Comparison of ENCODE assay signal across 28 mouse cellular contexts in the genomic region with DNA sequence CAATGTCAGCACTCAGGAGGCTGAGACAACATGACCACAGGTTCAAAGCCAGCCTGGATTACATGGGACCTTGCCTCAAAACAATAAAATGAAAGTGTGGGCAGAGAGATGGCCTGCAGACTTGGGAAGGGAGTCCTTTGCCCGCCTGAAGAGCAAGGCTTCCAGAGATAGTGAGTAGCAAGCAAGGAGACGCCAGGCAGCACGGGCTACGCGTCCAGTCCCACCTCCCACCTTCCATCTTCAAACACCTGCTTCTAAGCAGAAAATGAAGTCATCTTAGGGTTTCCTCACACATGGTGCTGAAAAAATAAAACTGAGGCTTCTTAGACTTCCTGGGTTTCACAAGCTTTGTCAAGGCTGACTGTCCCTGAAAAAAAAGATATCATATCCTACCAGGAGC.
A peak's percentile ranks its signal among the peaks of the same experiment; 100 is the strongest.
DNase-seq lines count a peak whose midpoint lies in the region; ATAC-seq lines count a peak whose summit lies in the region.
"Had no signal": no experiment of that assay in that cellular context is flagged by ENCODE, and none has a peak within 500 bp of the region (broad histone marks: within the 10 kb centered on the region; RNA-seq: fewer than 3 reads in every experiment).

No protein-coding gene starts in this region.

- no peaks in the 10 kb centered on the region for H3K27me3 ChIP-seq in midbrain, embryonic 11.5 days (ENCODE audit: control insufficient read depth, insufficient read depth, low read length)
- H3K27me3 ChIP-seq in midbrain, embryonic 14.5 days (ENCODE audit: control insufficient read depth, insufficient read depth, low read length) = no peaks in the 10 kb centered on the region
- H3K27me3 ChIP-seq: CH12.LX; embryonic facial prominence, embryonic 13.5 days; embryonic facial prominence, embryonic 15.5 days; forebrain, embryonic 12.5 days; Patski had no signal

- no peaks in the 10 kb centered on the region for H3K36me3 ChIP-seq in midbrain, embryonic 11.5 days (ENCODE audit: control insufficient read depth, insufficient read depth, low read length)
- no peaks in the 10 kb centered on the region for H3K36me3 ChIP-seq in midbrain, embryonic 14.5 days (ENCODE audit: control insufficient read depth, insufficient read depth, low read length)
- H3K36me3 ChIP-seq: embryonic facial prominence, embryonic 13.5 days; embryonic facial prominence, embryonic 15.5 days; forebrain, embryonic 10.5 days; forebrain, embryonic 12.5 days; G1E had no signal

- no peak for DNase-seq in frontal cortex, postnatal 10 days (ENCODE audit: low spot score in 2 of 2)
- peak; percentile 51 for DNase-seq in midbrain, embryonic 11.5 days (ENCODE audit: low spot score, missing footprints)
- no peak for DNase-seq in midbrain, embryonic 14.5 days
- peak; percentile 42 for DNase-seq in brain, adult 2 months (ENCODE audit: low read depth, low spot score)
- DNase-seq in thymus, postnatal 25 days = no peak
- DNase-seq: adrenal gland, adult 8-10 months; adrenal gland, postnatal 14 days; adrenal gland, postnatal 36 days; B cell, adult 2 months; cerebellum, adult 11 months; cerebellum, adult 18-20 months; cerebellum, adult 8-10 months; cerebellum, adult 9-11 months; cerebellum, postnatal 14 days; cerebellum, postnatal 36 days; embryo, embryonic 11 days had no signal

- H3K27ac ChIP-seq in midbrain, embryonic 11.5 days (ENCODE audit: low read depth, low read length) = no peak overlapping the region
- H3K27ac ChIP-seq in midbrain, embryonic 14.5 days (replicated peaks; ENCODE audit: low read depth, low read length) = no peak overlapping the region
- H3K27ac ChIP-seq: embryonic facial prominence, embryonic 13.5 days; embryonic facial prominence, embryonic 15.5 days; forebrain, embryonic 10.5 days; forebrain, embryonic 12.5 days had no signal

- H3K4me3 ChIP-seq in midbrain, embryonic 11.5 days (ENCODE audit: low read depth, low read length) = no peak overlapping the region
- H3K4me3 ChIP-seq in midbrain, embryonic 14.5 days (replicated peaks; ENCODE audit: low read depth, low read length) = no peak overlapping the region
- H3K4me3 ChIP-seq: embryonic facial prominence, embryonic 13.5 days; embryonic facial prominence, embryonic 15.5 days; erythroblast, embryonic 14.5 days; forebrain, embryonic 10.5 days; forebrain, embryonic 12.5 days had no signal

- no peaks in the 10 kb centered on the region for H3K4me1 ChIP-seq in midbrain, embryonic 11.5 days (ENCODE audit: control insufficient read depth, insufficient read depth, low read length)
- H3K4me1 ChIP-seq in midbrain, embryonic 14.5 days (ENCODE audit: control insufficient read depth, insufficient read depth, low read length) = no peaks in the 10 kb centered on the region
- H3K4me1 ChIP-seq: embryonic facial prominence, embryonic 13.5 days; embryonic facial prominence, embryonic 15.5 days; forebrain, embryonic 10.5 days; forebrain, embryonic 12.5 days had no signal

- H3K9me3 ChIP-seq in midbrain, embryonic 11.5 days (ENCODE audit: control insufficient read depth, low read length) = no peaks in the 10 kb centered on the region
- no peaks in the 10 kb centered on the region for H3K9me3 ChIP-seq in midbrain, embryonic 14.5 days (ENCODE audit: control insufficient read depth, low read length)
- H3K9me3 ChIP-seq: embryonic facial prominence, embryonic 13.5 days; embryonic facial prominence, embryonic 15.5 days; forebrain, embryonic 10.5 days; forebrain, embryonic 12.5 days; G1E had no signal

- no peak overlapping the region for H3K9ac ChIP-seq in midbrain, embryonic 11.5 days (ENCODE audit: low read length)
- no peak overlapping the region for H3K9ac ChIP-seq in midbrain, embryonic 14.5 days (replicated peaks; ENCODE audit: low read length)
- H3K9ac ChIP-seq: embryonic facial prominence, embryonic 13.5 days; embryonic facial prominence, embryonic 15.5 days; forebrain, embryonic 12.5 days had no signal

- 87% methylated on average over 5 of the region's 5 CpGs for WGBS in midbrain, embryonic 11.5 days
- 90% methylated on average over 5 of the region's 5 CpGs for WGBS in midbrain, embryonic 14.5 days

- ATAC-seq in frontal cortex, adult (ENCODE audit: low TSS enrichment) = peak; percentile 69
- no peak for ATAC-seq in midbrain, embryonic 11.5 days (ENCODE audit: low FRiP score)
- no peak for ATAC-seq in midbrain, embryonic 14.5 days (ENCODE audit: low FRiP score, low TSS enrichment)
- ATAC-seq: activated CD4-positive, CD25-positive, alpha-beta regulatory T cell, adult 4 months; CD4-positive, CD25-positive, alpha-beta regulatory T cell, adult 4 months; forebrain, embryonic 14.5 days; Patski had no signal

- H3K4me2 ChIP-seq in midbrain, embryonic 11.5 days = no peak overlapping the region
- H3K4me2 ChIP-seq in midbrain, embryonic 14.5 days (ENCODE audit: low read length) = no peak overlapping the region
- H3K4me2 ChIP-seq: embryonic facial prominence, embryonic 13.5 days; embryonic facial prominence, embryonic 15.5 days; forebrain, embryonic 12.5 days had no signal

Comparison
In these comparisons a context has a peak if more than half of its experiments do, and no peak if none do; other contexts are left out.
1. DNase-seq: peak in midbrain, embryonic 11.5 days (single experiment) and brain, adult 2 months (single experiment); none in frontal cortex, postnatal 10 days (0 of 2), midbrain, embryonic 14.5 days (single experiment) and thymus, postnatal 25 days (single experiment).